Mouse (Mus musculus) CH12.LX (cell line): Measurements from ENCODE around the gene Xndc1.

Experiments used
- CHD1 ChIP-seq: IDR thresholded peaks from 2 replicates; pipeline ENCODE4 v1.6.1; 2012; ENCODE audit warnings: low read depth, low read length, improper control_type of control experiment, inconsistent platforms
- CTCF ChIP-seq, 2 experiments: IDR thresholded peaks in 1 of 2; conservative IDR thresholded peaks in 1 of 2; 2 replicates each; pipeline ENCODE4 v1.5.1; 2011 to 2012; ENCODE audit warnings: low read depth in 2 of 2, low read length in 2 of 2, improper control_type of control experiment in 1 of 2, inconsistent platforms in 1 of 2, mild to moderate bottlenecking in 1 of 2, moderate library complexity in 1 of 2
- MAX ChIP-seq: IDR thresholded peaks from 2 replicates; pipeline ENCODE4 v1.6.1; 2011; ENCODE audit warnings: low read length, improper control_type of control experiment
- POLR2A ChIP-seq: IDR thresholded peaks from 2 replicates; pipeline ENCODE4 v1.6.1; 2011; ENCODE audit warnings: low read depth, mild to moderate bottlenecking, improper control_type of control experiment, low read length
- POLR2AphosphoS2 ChIP-seq: IDR thresholded peaks from 2 replicates; pipeline ENCODE4 v1.6.1; 2011; ENCODE audit warnings: low read depth, low read length, improper control_type of control experiment
- SIN3A ChIP-seq: IDR thresholded peaks from 2 replicates; pipeline ENCODE4 v1.6.1; 2012; ENCODE audit warnings: low read length, improper control_type of control experiment, inconsistent platforms

DNA sequence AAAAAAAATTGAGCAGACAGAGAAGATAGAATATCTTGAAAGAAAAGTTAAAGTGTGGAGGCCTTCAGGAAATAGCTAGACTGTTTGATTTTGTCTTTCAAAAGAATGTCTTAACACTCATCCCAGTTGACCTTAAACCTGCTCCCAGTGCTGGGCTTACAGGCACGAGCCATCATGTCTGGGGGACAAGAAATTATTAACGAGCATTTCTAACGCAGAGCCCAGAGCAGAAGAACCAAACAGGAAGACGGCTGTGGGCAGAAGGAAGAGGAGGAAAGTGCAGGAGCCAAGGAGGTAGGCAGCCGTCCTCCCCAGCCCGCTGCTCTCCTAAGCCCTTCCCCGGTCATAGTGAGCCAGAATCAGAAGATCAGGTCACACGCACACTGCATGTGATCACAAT is 15.0 kb downstream of the Xndc1 start:
- TF ChIP-seq POLR2A, result no peak
- TF ChIP-seq POLR2AphosphoS2, result no peak
- TF ChIP-seq CHD1, result no peak
- no peak for TF ChIP-seq MAX
- no peak for TF ChIP-seq SIN3A
- no peak for TF ChIP-seq CTCF (conservative IDR thresholded peaks at IDR 0.05 in 1 of 2, IDR thresholded peaks at IDR 0.05 in 1 of 2; ENCODE audit: low read depth in 2 of 2, low read length in 2 of 2)
